Mouse (Mus musculus): ENCODE results near the gene Ptf1a. TPM values are rescaled to one million over a fixed set of nuclear protein-coding genes. Genes with fewer than 3 reads are reported as not detected.

Ptf1a gene
- total RNA-seq (2021) (not detected), polyA plus RNA-seq (2012; rRNA removed) (not detected in 2 replicates)
- long read RNA-seq, result 0 reads

GRCm38 (mm10) chr2:19444931-19445831, at the start of gene Ptf1a:
TSS of gene Ptf1a (plus strand) at chr2:19445663.
- DNase-seq, result no peak
- Histone ChIP-seq H3K4me3 (no peak within 1 kb of the TSS), H3K4me1 (ENCODE audit: control insufficient read depth, insufficient read depth, low read length) (no peaks in the 10 kb centered on the region), H3K27ac (no peak within 1 kb of the TSS), H3K9ac (ENCODE audit: low read depth, low read length) (no peak within 1 kb of the TSS), H3K27me3 (ENCODE audit: control insufficient read depth, insufficient read depth, low read length) (peaks cover 19% of the 10 kb centered on the region), H3K36me3 (ENCODE audit: control insufficient read depth, insufficient read depth, low read length) (no peaks in the 10 kb centered on the region), H3K79me2 (replicated peaks; ENCODE audit: control insufficient read depth, insufficient read depth, low read length) (no peaks in the 10 kb centered on the region; the same call in 1 of the 2 replicates)
- 2% methylated on average over 53 of the region's 53 CpGs for WGBS
- TF ChIP-seq POLR2A (IDR thresholded peaks at IDR 0.05; ENCODE audit: insufficient read depth, low read depth, low read length) (no peak), EP300 (IDR thresholded peaks at IDR 0.05; ENCODE audit: insufficient read depth, low read depth, low read length) (no peak), CTCF (IDR thresholded peaks at IDR 0.05) (no peak)
- intact Hi-C loops (cut with DNase I), result no loop called here

- no peaks in the 10 kb centered on the region for H3K36me3 ChIP-seq (ENCODE audit: control insufficient read depth, insufficient read depth, low read length)
- 40% methylated on average over 5 of the region's 5 CpGs for WGBS
- TF ChIP-seq CTCF (IDR thresholded peaks at IDR 0.05), result no peak
- TF ChIP-seq EP300 (IDR thresholded peaks at IDR 0.05; ENCODE audit: insufficient read depth, low read depth, low read length), result no peak
- no peak for TF ChIP-seq POLR2A (IDR thresholded peaks at IDR 0.05; ENCODE audit: insufficient read depth, low read depth, low read length)
- H3K79me2 ChIP-seq (replicated peaks; ENCODE audit: control insufficient read depth, insufficient read depth, low read length), result no peaks in the 10 kb centered on the region
- H3K4me3 ChIP-seq, result no peak overlapping the region
- intact Hi-C loops (cut with DNase I), result no loop called here
- no peak for DNase-seq
- H3K27me3 ChIP-seq (ENCODE audit: control insufficient read depth, insufficient read depth, low read length), result no peaks in the 10 kb centered on the region
- H3K27ac ChIP-seq, result no peak overlapping the region
- no peaks in the 10 kb centered on the region; the same call in none of the 2 replicates for H3K4me1 ChIP-seq (ENCODE audit: control insufficient read depth, insufficient read depth, low read length)
- no peak overlapping the region for H3K9ac ChIP-seq (ENCODE audit: low read depth, low read length)
Observed at GRCm38 (mm10) chr2:19405409-19405808, 40.1 kb upstream of the Ptf1a start.

GRCm38 (mm10) chr2:19406531-19406930, 38.9 kb upstream of the Ptf1a start:
- H3K9ac ChIP-seq (ENCODE audit: low read depth, low read length), result no peak overlapping the region
- 58% methylated on average over 3 of the region's 3 CpGs for WGBS
- no peaks in the 10 kb centered on the region for H3K36me3 ChIP-seq (ENCODE audit: control insufficient read depth, insufficient read depth, low read length)
- H3K27ac ChIP-seq, result no peak overlapping the region
- intact Hi-C loops (cut with DNase I), result no loop called here
- H3K27me3 ChIP-seq (ENCODE audit: control insufficient read depth, insufficient read depth, low read length), result no peaks in the 10 kb centered on the region
- DNase-seq, result no peak
- H3K79me2 ChIP-seq (replicated peaks; ENCODE audit: control insufficient read depth, insufficient read depth, low read length), result no peaks in the 10 kb centered on the region
- no peaks in the 10 kb centered on the region; the same call in none of the 2 replicates for H3K4me1 ChIP-seq (ENCODE audit: control insufficient read depth, insufficient read depth, low read length)
- no peak for TF ChIP-seq CTCF (IDR thresholded peaks at IDR 0.05)
- TF ChIP-seq POLR2A (IDR thresholded peaks at IDR 0.05; ENCODE audit: insufficient read depth, low read depth, low read length), result no peak
- TF ChIP-seq EP300 (IDR thresholded peaks at IDR 0.05; ENCODE audit: insufficient read depth, low read depth, low read length), result no peak
- H3K4me3 ChIP-seq, result no peak overlapping the region

- no peak for TF ChIP-seq POLR2A (IDR thresholded peaks at IDR 0.05; ENCODE audit: insufficient read depth, low read depth, low read length)
- TF ChIP-seq CTCF (IDR thresholded peaks at IDR 0.05), result peak; percentile 74
- no peak for TF ChIP-seq EP300 (IDR thresholded peaks at IDR 0.05; ENCODE audit: insufficient read depth, low read depth, low read length)
- Histone ChIP-seq H3K4me3 (no peak overlapping the region), H3K36me3 (ENCODE audit: control insufficient read depth, insufficient read depth, low read length) (no peaks in the 10 kb centered on the region), H3K9ac (ENCODE audit: low read depth, low read length) (peak overlapping the region; percentile 33; the same call in 1 of the 2 replicates), H3K27ac (no peak overlapping the region), H3K79me2 (replicated peaks; ENCODE audit: control insufficient read depth, insufficient read depth, low read length) (no peaks in the 10 kb centered on the region), H3K27me3 (ENCODE audit: control insufficient read depth, insufficient read depth, low read length) (no peaks in the 10 kb centered on the region), H3K4me1 (ENCODE audit: control insufficient read depth, insufficient read depth, low read length) (no peaks in the 10 kb centered on the region)
- peak; percentile 34 to 63 for DNase-seq
- intact Hi-C loops (cut with DNase I), result loop anchor here (2.0 kb wide), 3 partner anchors 106 to 504 kb away; no protein-coding TSS in a partner anchor
- WGBS, result 17% methylated on average over 19 of the region's 19 CpGs
Observed at GRCm38 (mm10) chr2:19414222-19414965, 31.1 kb upstream of the Ptf1a start.

- Histone ChIP-seq H3K27ac (no peak overlapping the region), H3K27me3 (ENCODE audit: control insufficient read depth, insufficient read depth, low read length) (no peaks in the 10 kb centered on the region), H3K36me3 (ENCODE audit: control insufficient read depth, insufficient read depth, low read length) (no peaks in the 10 kb centered on the region), H3K4me3 (no peak overlapping the region), H3K4me1 (ENCODE audit: control insufficient read depth, insufficient read depth, low read length) (no peaks in the 10 kb centered on the region), H3K79me2 (replicated peaks; ENCODE audit: control insufficient read depth, insufficient read depth, low read length) (no peaks in the 10 kb centered on the region), H3K9ac (ENCODE audit: low read depth, low read length) (peak overlapping the region; percentile 33; the same call in 1 of the 2 replicates)
- WGBS, result 1% methylated on average over 6 of the region's 6 CpGs
- intact Hi-C loops (cut with DNase I), result loop anchor here (2.0 kb wide), 3 partner anchors 106 to 504 kb away; no protein-coding TSS in a partner anchor
- TF ChIP-seq CTCF (IDR thresholded peaks at IDR 0.05) (peak; percentile 78), POLR2A (IDR thresholded peaks at IDR 0.05; ENCODE audit: insufficient read depth, low read depth, low read length) (no peak)
- DNase-seq, result no peak
Observed at GRCm38 (mm10) chr2:19415063-19415521, 30.4 kb upstream of the Ptf1a start.

Data from heart, adult 2 months (tissue).